Mouse (Mus musculus): ENCODE results near the gene Lrrc75b.
A peak's percentile ranks its signal among the peaks of the same experiment; 100 is the strongest.
"Not testable (repeated sequence)": the region's sequence is repeated elsewhere in the genome, so short reads cannot be mapped to it uniquely, and the experiment has no call there.

Lrrc75b gene

GRCm38 (mm10) chr10:75531532-75532090 is 28.5 kb downstream of the Lrrc75b start:
- no peak for DNase-seq (ENCODE audit: low spot score)

- no peak for DNase-seq (ENCODE audit: low spot score)
These were observed 29.8 kb downstream of the Lrrc75b start for GRCm38 (mm10) chr10:75530322-75530721.

DNA sequence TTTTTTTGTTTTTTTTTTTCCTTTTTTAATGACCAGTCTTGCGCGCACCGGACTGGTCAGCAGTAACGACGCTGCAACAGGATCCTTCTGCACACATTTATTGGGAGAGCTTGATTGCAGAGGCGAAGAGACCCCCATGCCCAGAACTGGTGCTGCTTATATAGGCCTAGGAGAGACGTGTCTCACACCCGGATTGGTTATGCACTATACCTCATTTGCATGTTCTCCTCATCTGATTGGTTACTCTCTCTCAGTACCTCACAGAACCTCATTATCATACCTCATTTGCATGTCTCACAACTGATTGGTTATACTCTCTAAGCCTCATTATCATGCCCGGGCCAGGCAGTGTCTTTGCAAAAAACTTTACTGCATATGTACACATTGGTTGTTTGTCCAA is 34.7 kb downstream of the Lrrc75b start:
- not testable (repeated sequence) for DNase-seq (ENCODE audit: low spot score)

DNA sequence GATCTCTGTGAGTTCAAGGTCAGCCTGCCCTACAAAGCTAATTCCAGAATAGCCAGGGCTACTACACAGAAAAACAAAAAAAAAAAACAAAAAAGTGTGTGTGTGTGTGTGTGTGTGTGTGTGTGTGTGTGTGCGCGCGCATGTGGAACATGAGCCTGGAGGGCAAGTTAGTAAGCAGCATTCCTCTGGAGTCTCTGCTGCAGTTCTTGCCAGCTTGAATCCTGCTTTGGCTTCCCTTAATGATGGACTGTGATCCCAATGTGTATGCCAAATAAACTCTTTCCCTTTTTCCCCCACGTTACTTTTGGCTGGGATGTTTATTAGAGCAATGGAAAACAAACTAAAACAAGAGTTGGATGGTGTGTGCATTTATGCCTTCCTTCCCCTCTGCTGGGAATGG is 38.5 kb downstream of the Lrrc75b start:
- no peak for DNase-seq (ENCODE audit: low spot score)

GRCm38 (mm10) chr10:75520581-75520980 is 39.5 kb downstream of the Lrrc75b start:
- DNase-seq (ENCODE audit: low spot score), result no peak

GRCm38 (mm10) chr10:75517758-75518143 is 42.4 kb downstream of the Lrrc75b start, which contains the start of gene Gucd1:
Gene Gucd1, minus strand, starts transcription at chr10:75517972.
- DNase-seq (ENCODE audit: low spot score), result peak; percentile 97

- DNase-seq (ENCODE audit: low spot score), result peak; percentile 94
These were observed 42.9 kb downstream of the Lrrc75b start, which contains the start of gene Snrpd3 for GRCm38 (mm10) chr10:75517073-75517757. Gene Snrpd3, plus strand, starts transcription at chr10:75517551.

- DNase-seq (ENCODE audit: low spot score), result peak; percentile 27
These were observed 43.4 kb downstream of the Lrrc75b start for GRCm38 (mm10) chr10:75516724-75517072.

GRCm38 (mm10) chr10:75516038-75516723 is 43.9 kb downstream of the Lrrc75b start:
- DNase-seq (ENCODE audit: low spot score), result no peak

DNA sequence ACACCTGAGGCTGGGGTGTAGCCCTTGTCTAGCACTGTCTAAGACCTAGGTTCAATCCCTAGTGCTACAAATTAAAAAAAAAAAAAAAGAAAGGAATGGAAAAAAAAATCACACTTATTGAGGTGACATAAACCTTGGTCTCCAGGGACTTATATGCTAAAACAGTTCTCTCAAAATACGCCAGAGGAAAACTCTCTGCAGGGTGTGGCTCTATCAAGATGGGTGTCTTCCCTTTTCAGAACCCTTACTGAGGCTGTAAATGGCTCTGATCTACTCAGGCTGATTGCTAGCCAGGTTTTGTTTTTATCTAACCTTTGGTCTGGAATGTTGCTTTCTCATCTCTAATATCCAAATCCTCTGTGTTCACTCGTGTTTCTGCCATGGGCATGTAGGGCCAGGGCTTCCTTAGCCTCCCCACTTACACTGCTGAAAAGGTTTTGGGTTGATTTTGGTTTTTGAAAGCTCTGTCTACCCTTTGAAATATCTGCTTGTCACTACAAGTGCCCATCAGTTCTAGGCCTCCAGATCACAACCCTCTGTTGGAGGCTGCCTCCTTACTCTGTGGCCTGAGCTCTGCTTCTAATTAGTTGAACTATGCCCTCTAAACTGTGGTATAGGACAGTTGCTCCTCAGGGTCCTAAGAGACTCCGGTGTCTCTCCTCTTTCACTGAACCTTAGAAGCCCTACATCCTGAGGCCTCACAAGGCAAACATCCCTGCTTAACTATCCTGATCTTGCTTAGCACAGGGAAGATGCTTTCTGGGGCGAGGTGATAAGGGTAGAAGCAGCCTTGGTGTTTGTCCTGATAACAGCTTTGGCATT is 44.7 kb downstream of the Lrrc75b start:
- no peak for DNase-seq (ENCODE audit: low spot score)

DNA sequence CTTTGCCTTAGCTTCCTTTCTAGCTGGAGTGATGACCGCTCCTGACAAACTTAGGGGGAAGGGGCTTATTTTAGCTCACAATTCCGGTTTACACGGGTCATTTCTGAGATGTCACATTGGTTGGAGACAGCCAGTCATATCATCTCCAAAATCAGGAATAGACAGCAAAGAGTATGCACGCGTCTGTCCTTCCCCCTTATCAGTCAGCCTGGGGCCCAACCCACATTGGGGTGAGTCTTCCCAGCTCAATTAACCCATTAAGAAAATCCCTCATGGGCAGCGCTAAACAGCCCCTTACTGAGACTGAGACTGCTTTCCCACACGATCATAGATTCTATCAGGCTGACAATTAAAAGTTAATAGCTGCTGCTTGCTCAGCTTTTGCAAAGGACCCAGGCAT is 45.8 kb downstream of the Lrrc75b start:
- DNase-seq (ENCODE audit: low spot score), result no peak

DNA sequence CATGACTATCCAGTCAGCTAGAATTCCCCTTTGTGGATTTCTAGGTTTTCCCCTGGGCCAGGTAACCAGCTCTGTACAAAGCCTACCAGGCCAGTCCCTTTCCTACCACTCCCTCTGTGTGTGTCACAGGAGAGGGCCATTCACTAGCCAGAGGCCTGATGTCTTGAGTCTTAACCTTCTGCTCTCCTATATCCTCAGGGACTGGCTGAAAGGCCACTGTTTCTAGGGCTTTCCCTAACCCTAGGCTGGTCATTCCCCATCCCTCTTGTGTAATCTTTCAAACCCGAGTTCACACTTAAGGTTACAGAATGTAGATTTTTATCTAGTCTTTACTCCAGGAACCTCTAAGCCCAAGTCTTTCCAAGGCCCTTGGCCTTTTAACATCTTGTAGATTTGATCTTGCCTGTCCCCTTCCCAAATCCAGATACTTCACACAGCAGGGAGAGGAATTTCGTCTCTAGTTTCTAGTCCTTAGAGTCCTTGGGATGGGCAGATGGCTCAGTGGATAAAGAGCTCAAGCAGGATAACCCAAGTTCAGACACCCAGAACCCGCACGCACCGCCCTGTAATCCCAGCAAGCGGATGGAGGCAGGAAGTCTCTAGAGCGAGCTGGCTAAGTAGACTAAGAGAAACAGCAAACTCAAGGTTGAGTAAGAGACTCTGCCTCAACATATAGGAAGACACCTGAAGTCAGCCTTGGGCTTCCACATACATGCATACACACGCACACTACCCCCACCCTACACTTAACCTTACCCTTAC is 46.6 kb downstream of the Lrrc75b start:
- DNase-seq (ENCODE audit: low spot score), result no peak

DNA sequence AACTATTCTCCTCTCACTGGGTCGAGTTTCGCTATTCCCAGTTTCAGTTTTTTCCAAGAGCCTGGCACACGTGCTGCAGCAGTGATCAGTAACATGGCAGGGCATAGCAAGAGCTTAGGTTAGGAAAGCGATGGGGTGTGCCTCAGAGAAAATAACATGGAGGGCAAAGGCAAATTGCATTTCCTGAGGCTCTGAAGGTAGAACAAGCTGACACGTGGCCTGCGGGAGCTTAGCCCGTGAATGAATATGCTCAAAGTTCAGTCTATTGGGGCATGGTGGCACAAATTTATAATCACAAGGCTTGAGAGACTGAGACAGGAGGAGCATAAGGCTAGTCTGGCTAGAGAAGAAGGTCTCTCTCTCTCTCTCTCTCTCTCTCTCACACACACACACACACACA is 47.3 kb downstream of the Lrrc75b start:
- DNase-seq (ENCODE audit: low spot score), result no peak

DNA sequence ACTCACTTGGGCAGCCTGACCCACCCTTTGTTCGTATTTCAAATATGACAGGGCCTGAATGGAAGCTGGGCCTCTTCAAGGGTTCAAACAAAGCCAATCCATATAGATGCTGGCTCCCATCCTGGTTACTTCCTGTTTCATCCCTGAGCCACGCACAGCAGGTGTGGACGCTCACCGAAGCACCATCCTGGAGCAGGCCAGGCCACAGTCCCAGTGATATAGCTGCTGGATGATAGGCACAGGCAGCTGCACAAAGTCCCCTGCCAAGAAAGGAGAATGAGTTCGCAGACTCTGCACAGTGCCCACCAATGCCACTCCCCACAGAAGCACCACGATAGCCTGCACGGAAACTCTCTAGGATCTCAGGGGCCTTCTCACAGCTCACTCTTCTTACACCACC is 48.2 kb downstream of the Lrrc75b start:
- no peak for DNase-seq (ENCODE audit: low spot score)

DNA sequence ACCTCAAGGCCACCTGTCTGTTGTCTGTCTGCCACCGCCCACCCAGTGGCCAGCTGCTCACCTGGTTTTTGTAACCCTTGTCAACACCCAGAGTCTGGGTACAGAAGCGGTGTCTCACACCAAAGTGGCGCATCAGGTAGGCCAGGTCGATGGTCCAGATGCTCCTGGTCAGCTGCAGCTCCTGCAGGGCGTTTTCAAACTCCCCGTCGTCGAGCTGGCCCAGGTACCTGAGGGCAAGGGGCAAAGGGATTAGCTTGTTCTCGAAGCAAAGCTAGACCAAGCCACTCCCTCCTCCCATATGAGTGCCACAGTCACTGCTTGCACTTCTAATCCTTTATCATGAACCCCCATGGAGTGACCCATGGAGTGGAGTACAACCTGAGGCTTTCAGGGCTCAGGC is 49.1 kb downstream of the Lrrc75b start:
- no peak for DNase-seq (ENCODE audit: low spot score)

- DNase-seq (ENCODE audit: low spot score), result no peak
These were observed 49.7 kb downstream of the Lrrc75b start for GRCm38 (mm10) chr10:75510446-75510845.

GRCm38 (mm10) chr10:75505928-75506327 is 54.2 kb downstream of the Lrrc75b start:
- DNase-seq (ENCODE audit: low spot score), result not testable (repeated sequence)

GRCm38 (mm10) chr10:75505130-75505495 is 55.0 kb downstream of the Lrrc75b start:
- no peak for DNase-seq (ENCODE audit: low spot score)

DNA sequence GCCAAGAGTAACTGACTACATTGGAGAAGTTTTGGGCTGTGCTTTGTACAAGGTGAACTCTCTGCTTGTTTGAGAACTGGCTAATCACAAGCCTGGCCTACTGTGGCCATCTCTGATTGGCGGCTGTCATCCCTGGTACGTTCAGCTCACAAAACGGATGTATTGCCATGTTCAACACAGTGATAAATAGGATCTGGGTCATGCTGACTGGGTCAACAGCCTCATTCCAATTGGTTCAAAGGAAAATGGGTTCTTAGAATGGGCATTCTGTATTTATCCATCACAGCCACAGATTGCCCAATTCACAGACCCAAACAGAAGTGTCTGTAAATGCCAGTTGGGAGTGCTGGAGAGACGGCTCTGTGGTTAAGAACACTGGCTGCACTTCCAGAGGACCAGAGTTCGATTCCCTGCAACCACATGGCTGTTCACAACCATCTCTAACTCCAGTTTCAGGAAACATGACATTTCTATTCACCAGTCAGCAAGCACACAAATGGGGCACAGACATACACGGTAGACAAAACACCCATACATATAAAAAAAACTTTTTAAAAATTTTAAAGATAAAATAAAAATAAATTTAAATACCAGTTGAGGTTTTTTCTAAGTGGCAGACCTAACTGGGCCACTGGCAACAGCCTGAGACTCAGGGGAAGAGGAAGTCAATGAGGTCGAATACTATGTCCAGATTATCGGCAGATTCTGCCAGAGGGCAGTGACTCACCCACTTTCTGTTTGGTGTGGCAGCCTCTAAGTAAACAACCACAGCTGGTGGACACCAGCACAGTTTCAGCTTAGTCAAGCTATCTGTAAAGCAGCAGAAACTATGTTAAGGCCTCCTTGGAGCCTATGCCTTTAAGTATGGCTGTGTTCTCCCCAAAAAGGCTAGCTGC is 55.6 kb downstream of the Lrrc75b start:
- no peak for DNase-seq (ENCODE audit: low spot score)

DNA sequence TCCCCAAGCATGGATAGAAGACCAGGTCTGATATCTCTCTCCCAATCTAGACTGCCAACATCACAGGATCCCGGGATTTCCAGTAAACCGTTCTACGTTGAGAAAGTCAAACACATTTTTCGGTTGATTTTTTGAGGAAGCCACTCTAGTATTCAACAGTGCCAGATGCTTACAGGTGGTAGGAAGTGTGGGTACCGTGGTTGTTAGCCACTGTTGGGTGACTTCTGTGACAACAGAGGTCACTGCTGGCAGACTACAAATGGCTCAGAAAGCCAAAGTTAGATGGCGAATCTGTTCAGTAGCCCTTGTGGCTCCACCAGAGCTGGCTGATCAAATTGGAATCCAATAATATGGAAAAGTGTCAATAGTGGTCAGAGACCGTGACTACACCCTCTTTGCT is 56.4 kb downstream of the Lrrc75b start:
- DNase-seq (ENCODE audit: low spot score), result no peak

- no peak for DNase-seq (ENCODE audit: low spot score)
These were observed 58.5 kb downstream of the Lrrc75b start for GRCm38 (mm10) chr10:75501641-75502040.

Measured in testis, postnatal 14 days (tissue).